Mouse (Mus musculus): ENCODE measurements around the gene Hmgb1. TPM values are rescaled to one million over a fixed set of nuclear protein-coding genes. Genes with fewer than 3 reads are reported as not detected.

The Hmgb1 gene
- polyA plus RNA-seq, 1 experiment: 110 TPM

- Histone ChIP-seq H3K27ac (ENCODE audit: insufficient read depth, low read length) (no peak overlapping the region), H3K36me3 (ENCODE audit: control insufficient read depth, insufficient read depth, low read length, poor library complexity, severe bottlenecking) (no peaks in the 10 kb centered on the region), H3K4me3 (ENCODE audit: low read depth, low read length) (no peak overlapping the region), H3K27me3 (ENCODE audit: control insufficient read depth, insufficient read depth, low read length, poor library complexity, severe bottlenecking) (no peaks in the 10 kb centered on the region), H3K9ac (ENCODE audit: low read depth, poor library complexity, severe bottlenecking) (no peak overlapping the region), H3K4me1 (ENCODE audit: control insufficient read depth, insufficient read depth, low read length) (no peaks in the 10 kb centered on the region), H3K9me3 (replicated peaks; ENCODE audit: control insufficient read depth, insufficient read depth, low read length, poor library complexity, severe bottlenecking) (no peaks in the 10 kb centered on the region)
- no peak for TF ChIP-seq POLR2A (IDR thresholded peaks at IDR 0.05; ENCODE audit: insufficient read depth, low read length)
- no peak for TF ChIP-seq CTCF (IDR thresholded peaks at IDR 0.05; ENCODE audit: low read depth, low read length)
- no peak for TF ChIP-seq EP300 (IDR thresholded peaks at IDR 0.05; ENCODE audit: insufficient read depth, low read depth, low read length)
These were observed 55.8 kb downstream of the Hmgb1 start for GRCm38 (mm10) chr5:149128473-149128872.

GRCm38 (mm10) chr5:149123795-149124194 is 60.5 kb downstream of the Hmgb1 start:
- Histone ChIP-seq H3K9me3 (replicated peaks; ENCODE audit: control insufficient read depth, insufficient read depth, low read length, poor library complexity, severe bottlenecking) (no peaks in the 10 kb centered on the region), H3K27me3 (ENCODE audit: control insufficient read depth, insufficient read depth, low read length, poor library complexity, severe bottlenecking) (no peaks in the 10 kb centered on the region), H3K4me3 (ENCODE audit: low read depth, low read length) (no peak overlapping the region), H3K4me1 (ENCODE audit: control insufficient read depth, insufficient read depth, low read length) (no peaks in the 10 kb centered on the region), H3K27ac (ENCODE audit: insufficient read depth, low read length) (no peak overlapping the region), H3K36me3 (ENCODE audit: control insufficient read depth, insufficient read depth, low read length, poor library complexity, severe bottlenecking) (no peaks in the 10 kb centered on the region), H3K9ac (ENCODE audit: low read depth, poor library complexity, severe bottlenecking) (no peak overlapping the region)
- TF ChIP-seq CTCF (IDR thresholded peaks at IDR 0.05; ENCODE audit: low read depth, low read length) (no peak), POLR2A (IDR thresholded peaks at IDR 0.05; ENCODE audit: insufficient read depth, low read length) (no peak), EP300 (IDR thresholded peaks at IDR 0.05; ENCODE audit: insufficient read depth, low read depth, low read length) (no peak)

GRCm38 (mm10) chr5:149119341-149119881 is 64.9 kb downstream of the Hmgb1 start:
- Histone ChIP-seq H3K36me3 (ENCODE audit: control insufficient read depth, insufficient read depth, low read length, poor library complexity, severe bottlenecking) (no peaks in the 10 kb centered on the region), H3K27ac (ENCODE audit: insufficient read depth, low read length) (no peak overlapping the region), H3K4me1 (ENCODE audit: control insufficient read depth, insufficient read depth, low read length) (peaks cover 3% of the 10 kb centered on the region), H3K9me3 (replicated peaks; ENCODE audit: control insufficient read depth, insufficient read depth, low read length, poor library complexity, severe bottlenecking) (no peaks in the 10 kb centered on the region), H3K27me3 (ENCODE audit: control insufficient read depth, insufficient read depth, low read length, poor library complexity, severe bottlenecking) (no peaks in the 10 kb centered on the region), H3K4me3 (ENCODE audit: low read depth, low read length) (no peak overlapping the region; the same call in 1 of the 2 replicates), H3K9ac (ENCODE audit: low read depth, poor library complexity, severe bottlenecking) (no peak overlapping the region; the same call in 1 of the 2 replicates)
- TF ChIP-seq CTCF (IDR thresholded peaks at IDR 0.05; ENCODE audit: low read depth, low read length) (no peak), POLR2A (IDR thresholded peaks at IDR 0.05; ENCODE audit: insufficient read depth, low read length) (no peak), EP300 (IDR thresholded peaks at IDR 0.05; ENCODE audit: insufficient read depth, low read depth, low read length) (no peak)

- no peaks in the 10 kb centered on the region for H3K27me3 ChIP-seq (ENCODE audit: control insufficient read depth, insufficient read depth, low read length, poor library complexity, severe bottlenecking)
- no peaks in the 10 kb centered on the region for H3K36me3 ChIP-seq (ENCODE audit: control insufficient read depth, insufficient read depth, low read length, poor library complexity, severe bottlenecking)
- H3K4me1 ChIP-seq (ENCODE audit: control insufficient read depth, insufficient read depth, low read length): peaks cover 3% of the 10 kb centered on the region
- no peak overlapping the region for H3K4me3 ChIP-seq (ENCODE audit: low read depth, low read length)
- H3K27ac ChIP-seq (ENCODE audit: insufficient read depth, low read length): peak overlapping the region; percentile 44
- H3K9ac ChIP-seq (ENCODE audit: low read depth, poor library complexity, severe bottlenecking): 0 out of 2 replicates have a peak overlapping the region, but pooled peaks have one; percentile 18
- TF ChIP-seq POLR2A (IDR thresholded peaks at IDR 0.05; ENCODE audit: insufficient read depth, low read length) (no peak), CTCF (IDR thresholded peaks at IDR 0.05; ENCODE audit: low read depth, low read length) (no peak), EP300 (IDR thresholded peaks at IDR 0.05; ENCODE audit: insufficient read depth, low read depth, low read length) (peak; percentile 77; the same call in 1 of the 2 replicates)
- no peaks in the 10 kb centered on the region for H3K9me3 ChIP-seq (replicated peaks; ENCODE audit: control insufficient read depth, insufficient read depth, low read length, poor library complexity, severe bottlenecking)
These were observed 66.3 kb downstream of the Hmgb1 start for GRCm38 (mm10) chr5:149117815-149118547.

GRCm38 (mm10) chr5:149114587-149114986 is 69.7 kb downstream of the Hmgb1 start:
- TF ChIP-seq POLR2A (IDR thresholded peaks at IDR 0.05; ENCODE audit: insufficient read depth, low read length) (no peak), CTCF (IDR thresholded peaks at IDR 0.05; ENCODE audit: low read depth, low read length) (no peak), EP300 (IDR thresholded peaks at IDR 0.05; ENCODE audit: insufficient read depth, low read depth, low read length) (no peak)
- H3K9ac ChIP-seq (ENCODE audit: low read depth, poor library complexity, severe bottlenecking): no peak overlapping the region
- H3K36me3 ChIP-seq (ENCODE audit: control insufficient read depth, insufficient read depth, low read length, poor library complexity, severe bottlenecking): no peaks in the 10 kb centered on the region
- H3K9me3 ChIP-seq (replicated peaks; ENCODE audit: control insufficient read depth, insufficient read depth, low read length, poor library complexity, severe bottlenecking): no peaks in the 10 kb centered on the region
- H3K27me3 ChIP-seq (ENCODE audit: control insufficient read depth, insufficient read depth, low read length, poor library complexity, severe bottlenecking): no peaks in the 10 kb centered on the region
- peak overlapping the region; percentile 23 for H3K4me3 ChIP-seq (ENCODE audit: low read depth, low read length)
- H3K4me1 ChIP-seq (ENCODE audit: control insufficient read depth, insufficient read depth, low read length): peaks cover 8% of the 10 kb centered on the region
- H3K27ac ChIP-seq (ENCODE audit: insufficient read depth, low read length): no peak overlapping the region

- no peaks in the 10 kb centered on the region for H3K9me3 ChIP-seq (replicated peaks; ENCODE audit: control insufficient read depth, insufficient read depth, low read length, poor library complexity, severe bottlenecking)
- no peaks in the 10 kb centered on the region for H3K27me3 ChIP-seq (ENCODE audit: control insufficient read depth, insufficient read depth, low read length, poor library complexity, severe bottlenecking)
- TF ChIP-seq CTCF (IDR thresholded peaks at IDR 0.05; ENCODE audit: low read depth, low read length) (no peak), POLR2A (IDR thresholded peaks at IDR 0.05; ENCODE audit: insufficient read depth, low read length) (no peak), EP300 (IDR thresholded peaks at IDR 0.05; ENCODE audit: insufficient read depth, low read depth, low read length) (no peak)
- no peaks in the 10 kb centered on the region for H3K36me3 ChIP-seq (ENCODE audit: control insufficient read depth, insufficient read depth, low read length, poor library complexity, severe bottlenecking)
- peak overlapping the region; percentile 57; the same call in 1 of the 2 replicates for H3K9ac ChIP-seq (ENCODE audit: low read depth, poor library complexity, severe bottlenecking)
- H3K4me3 ChIP-seq (ENCODE audit: low read depth, low read length): no peak overlapping the region
- peak overlapping the region; percentile 95 for H3K27ac ChIP-seq (ENCODE audit: insufficient read depth, low read length)
- H3K4me1 ChIP-seq (ENCODE audit: control insufficient read depth, insufficient read depth, low read length): peaks cover 8% of the 10 kb centered on the region
These were observed 70.3 kb downstream of the Hmgb1 start for GRCm38 (mm10) chr5:149114034-149114433.
